Mouse (Mus musculus): Measurements from ENCODE around the gene Akap8. TPM values are rescaled to one million over a fixed set of nuclear protein-coding genes. Genes with fewer than 3 reads are reported as not detected.

Gene Akap8
- total RNA-seq (2021), result 10 to 100 TPM; 28.2 to 37.0 TPM
- long read RNA-seq, experiment 1, partial matches to known transcripts, result 3 of 9 reads
- long read RNA-seq, experiment 1, other reads (novel, unspliced or antisense), result 3 of 9 reads
- long read RNA-seq, experiment 2, transcript Akap8-201 (14 exons, 3,731 nt), result major isoform, 5 of 12 reads
- long read RNA-seq, experiment 2, partial matches to known transcripts, result 2 of 12 reads
- long read RNA-seq, experiment 2, other reads (novel, unspliced or antisense), result 5 of 12 reads

GRCm38 (mm10) chr17:32320597-32321389 lies at the start of gene Akap8:
Gene Akap8 (minus strand): TSS chr17:32321238.
- peak; percentile 98 for DNase-seq

- DNase-seq, result no peak
Measured at GRCm38 (mm10) chr17:32368991-32369578, 48.0 kb upstream of the Akap8 start.

GRCm38 (mm10) chr17:32367706-32368105 lies 46.7 kb upstream of the Akap8 start:
- no peak for DNase-seq

GRCm38 (mm10) chr17:32365296-32365695 lies 44.3 kb upstream of the Akap8 start:
- no peak for DNase-seq

GRCm38 (mm10) chr17:32364850-32365249 lies 43.8 kb upstream of the Akap8 start:
- no peak for DNase-seq

GRCm38 (mm10) chr17:32364331-32364730 lies 43.3 kb upstream of the Akap8 start:
- peak; percentile 91 for DNase-seq

GRCm38 (mm10) chr17:32363821-32364301 lies 42.8 kb upstream of the Akap8 start:
- no peak for DNase-seq

- DNase-seq, result no peak
Measured at GRCm38 (mm10) chr17:32362686-32363085, 41.6 kb upstream of the Akap8 start.

- DNase-seq, result no peak
Measured at GRCm38 (mm10) chr17:32359928-32360327, 38.9 kb upstream of the Akap8 start.

GRCm38 (mm10) chr17:32358943-32359340 lies 37.9 kb upstream of the Akap8 start:
- no peak for DNase-seq

- DNase-seq, result no peak
Measured at GRCm38 (mm10) chr17:32358192-32358942, 37.3 kb upstream of the Akap8 start.

GRCm38 (mm10) chr17:32356766-32357760 lies 36.0 kb upstream of the Akap8 start:
- DNase-seq, result no peak

GRCm38 (mm10) chr17:32356281-32356680 lies 35.2 kb upstream of the Akap8 start:
- no peak for DNase-seq

- no peak for DNase-seq
Measured at GRCm38 (mm10) chr17:32355031-32355430, 34.0 kb upstream of the Akap8 start.

- DNase-seq, result no peak
Measured at GRCm38 (mm10) chr17:32354211-32354610, 33.2 kb upstream of the Akap8 start.

GRCm38 (mm10) chr17:32353696-32354095 lies 32.7 kb upstream of the Akap8 start:
- peak; percentile 78 for DNase-seq

- DNase-seq, result no peak
Measured at GRCm38 (mm10) chr17:32351726-32352125, 30.7 kb upstream of the Akap8 start.

GRCm38 (mm10) chr17:32351269-32351668 lies 30.2 kb upstream of the Akap8 start:
- DNase-seq, result no peak

- peak; percentile 97 for DNase-seq
Measured at GRCm38 (mm10) chr17:32350382-32350983, 29.4 kb upstream of the Akap8 start, which contains the start of gene Akap8l. Gene Akap8l (minus strand): TSS chr17:32350607.

- no peak for DNase-seq
Measured at GRCm38 (mm10) chr17:32349851-32350381, 28.9 kb upstream of the Akap8 start.

Measured in gastrocnemius, postnatal 25 days (tissue).